Mouse (Mus musculus): ENCODE measurements around the gene Skap1.

Gene Skap1

DNA sequence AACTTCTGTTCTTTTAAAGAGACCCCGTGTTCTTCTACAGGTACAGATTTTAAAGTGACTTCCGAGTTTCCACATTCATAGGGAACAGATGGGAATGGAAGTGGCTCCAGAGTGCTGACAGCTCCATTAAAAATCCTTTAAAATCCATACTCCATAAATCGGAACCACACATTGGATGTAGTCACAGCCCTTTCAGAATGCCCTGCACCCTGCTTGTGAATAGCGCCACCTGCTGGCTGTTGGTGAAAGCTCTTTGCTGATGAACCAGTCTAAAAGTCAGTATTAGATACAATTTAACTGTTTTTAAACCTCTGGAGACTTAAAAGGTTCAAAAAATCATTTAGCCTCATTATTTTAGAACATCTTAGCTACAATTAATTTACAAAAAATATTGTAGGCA is 156.8 kb downstream of the Skap1 start:
- DNase-seq (ENCODE audit: extremely low spot score, low spot score): peak; percentile 87

DNA sequence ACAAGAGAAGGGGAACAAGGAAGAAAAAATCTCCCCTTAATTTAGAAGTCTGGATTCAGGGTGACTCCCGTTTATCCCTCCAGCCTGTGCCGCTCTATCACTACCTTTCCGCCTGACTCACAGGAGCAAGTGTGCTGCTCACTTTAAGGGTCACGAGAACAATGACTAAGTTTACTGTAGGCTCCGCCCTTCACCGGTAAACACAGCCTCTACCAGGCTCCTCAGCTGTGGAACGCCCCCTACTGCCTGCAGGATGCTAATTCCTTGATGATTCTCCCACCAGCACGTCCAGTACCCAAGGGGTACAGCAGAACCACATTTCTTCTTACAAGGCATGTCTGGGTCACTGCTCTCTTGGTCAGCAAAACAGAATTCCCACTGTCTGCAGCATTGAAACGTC is 158.4 kb downstream of the Skap1 start:
- DNase-seq (ENCODE audit: extremely low spot score, low spot score): peak; percentile 59

DNA sequence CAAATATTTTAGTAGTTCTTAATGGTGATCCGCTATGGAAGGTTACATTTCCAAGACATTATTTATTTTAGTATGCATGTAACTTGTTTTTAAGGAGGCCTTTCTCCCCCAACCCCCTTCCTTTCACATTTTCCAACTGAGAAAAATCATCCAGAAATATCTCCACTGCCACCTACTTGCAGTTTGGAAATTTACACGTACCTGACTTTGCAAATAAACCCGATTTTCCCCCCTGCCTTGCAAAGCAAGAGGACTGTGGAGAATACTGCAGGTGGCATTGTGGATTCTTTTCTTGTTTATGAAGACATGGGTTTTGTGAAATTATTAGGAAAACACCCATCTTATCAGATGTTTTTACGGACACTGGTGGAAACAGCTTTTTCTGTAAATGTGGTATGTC is 160.0 kb downstream of the Skap1 start:
- DNase-seq (ENCODE audit: extremely low spot score, low spot score): no peak

DNA sequence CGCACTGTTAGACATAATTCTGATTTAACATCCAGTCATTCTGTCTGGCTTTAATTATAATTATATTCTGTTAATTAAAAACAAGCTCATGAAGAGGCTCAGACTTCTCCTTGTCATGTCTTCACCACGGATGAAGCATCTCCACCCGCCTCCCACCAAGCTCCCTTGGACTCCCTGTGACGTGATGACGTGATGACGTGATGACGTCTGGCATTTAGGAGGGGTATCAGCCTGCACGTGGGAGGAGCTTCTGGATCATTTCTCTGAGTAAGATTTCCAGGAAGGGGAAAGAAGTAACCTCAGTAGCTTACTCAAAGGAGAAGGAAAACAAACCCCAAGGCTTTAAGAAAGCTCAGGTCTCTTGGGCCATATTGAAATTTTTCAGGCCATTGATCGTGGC is 165.4 kb downstream of the Skap1 start:
- DNase-seq (ENCODE audit: extremely low spot score, low spot score): no peak

DNA sequence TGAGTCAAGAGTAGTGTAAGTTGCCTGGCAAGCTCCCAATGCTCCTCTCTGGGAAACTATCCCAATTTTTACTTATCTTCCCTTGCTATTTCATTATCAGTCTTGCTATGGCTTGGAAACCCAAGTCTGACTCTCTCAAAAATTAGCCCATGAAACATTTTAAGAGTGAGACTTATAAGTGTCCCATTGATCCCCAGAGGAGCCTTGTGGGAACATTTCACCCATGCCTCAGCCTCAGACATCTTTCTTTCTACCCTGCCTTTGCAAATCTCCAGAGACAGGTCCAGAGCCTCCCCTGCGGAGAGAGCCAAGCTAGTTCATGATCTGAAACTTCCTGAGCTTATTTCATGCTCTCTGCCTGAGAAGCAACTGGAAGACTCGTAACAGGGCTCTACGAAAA is 167.1 kb downstream of the Skap1 start:
- DNase-seq (ENCODE audit: extremely low spot score, low spot score): no peak

DNA sequence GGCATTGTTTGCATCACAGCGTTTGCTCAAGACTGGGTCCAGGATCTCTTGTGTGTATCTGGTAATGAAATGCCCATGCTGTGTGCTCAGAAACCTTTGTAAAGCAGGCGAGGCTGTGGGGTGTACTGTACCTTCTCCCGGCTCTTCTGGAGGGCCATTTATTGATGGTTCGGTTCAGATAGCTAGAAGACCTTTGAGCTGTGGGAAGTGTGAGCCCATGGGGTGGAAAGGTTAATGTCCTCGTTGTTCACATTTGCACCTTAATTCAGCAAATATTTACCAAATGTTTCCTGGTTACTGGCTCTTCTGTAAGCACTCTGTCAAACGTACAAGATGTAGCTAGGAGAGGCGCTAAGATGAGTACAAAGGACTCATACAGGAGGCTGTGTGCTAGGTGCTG is 173.5 kb downstream of the Skap1 start:
- DNase-seq (ENCODE audit: extremely low spot score, low spot score): no peak

DNA sequence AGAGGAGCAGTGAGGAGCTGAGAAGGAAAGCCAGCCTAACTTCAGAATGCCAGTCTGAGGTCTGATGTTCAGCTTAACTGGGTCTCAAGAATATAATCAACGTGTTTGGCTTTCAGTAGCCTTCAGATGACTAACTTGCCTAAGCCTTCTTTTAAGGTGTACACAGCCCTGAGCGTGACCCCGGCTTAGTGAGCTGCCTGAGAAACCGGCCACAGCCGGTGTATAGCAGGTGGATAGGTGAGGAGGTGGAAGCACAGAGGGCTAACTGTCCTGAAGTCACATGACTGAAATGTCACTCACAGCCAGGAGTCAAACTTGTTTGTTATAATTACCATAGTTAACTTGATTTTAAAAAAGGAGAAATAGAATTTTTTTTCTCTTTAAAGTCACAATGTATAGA is 175.4 kb downstream of the Skap1 start:
- DNase-seq (ENCODE audit: extremely low spot score, low spot score): no peak

DNA sequence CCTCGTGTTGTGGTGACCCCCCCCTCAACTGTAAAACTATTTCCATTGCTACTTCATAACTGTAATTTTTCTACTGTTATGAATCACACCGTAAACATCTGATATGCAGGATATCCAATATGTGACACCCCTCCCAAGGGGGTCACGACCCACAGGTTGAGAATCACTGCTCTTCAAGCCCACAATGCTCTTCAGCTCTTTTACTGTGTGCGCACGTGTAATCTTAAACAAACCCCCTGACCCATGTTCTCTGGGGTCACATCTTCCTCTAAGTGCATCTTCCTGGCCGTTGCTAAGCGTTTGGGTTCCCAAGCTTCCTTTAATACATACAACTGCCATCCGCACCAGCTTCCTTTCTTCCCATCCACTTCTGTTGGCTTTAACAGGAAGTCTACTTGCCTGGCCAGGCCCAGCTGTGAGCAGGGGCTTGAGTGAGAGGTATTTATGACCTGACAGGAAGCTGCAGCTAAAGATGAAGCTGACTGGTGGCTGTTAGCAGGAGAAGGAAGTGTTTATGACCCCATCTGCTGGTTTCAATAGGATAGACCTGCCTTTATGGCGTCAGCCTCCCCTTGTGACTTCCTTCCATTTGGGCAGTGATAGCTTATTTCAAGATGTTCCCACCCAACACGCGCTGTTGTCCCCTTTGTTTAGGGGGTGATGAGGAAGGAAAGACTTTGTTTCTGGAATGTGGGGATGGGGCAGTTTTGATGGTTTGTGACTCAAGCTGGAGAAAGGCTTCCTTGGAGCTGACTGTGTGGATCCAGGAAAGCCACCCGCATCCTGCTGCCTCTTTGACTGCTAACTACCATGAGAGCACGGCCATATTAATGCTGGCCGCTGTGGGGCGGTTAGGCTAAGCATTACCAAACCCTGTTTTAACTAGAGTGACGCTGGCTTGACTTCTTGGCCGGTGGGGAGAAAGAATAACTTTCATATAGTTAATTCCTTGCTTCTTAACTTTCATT is 178.1 kb downstream of the Skap1 start:
- peak; percentile 29 for DNase-seq (ENCODE audit: extremely low spot score, low spot score)

DNA sequence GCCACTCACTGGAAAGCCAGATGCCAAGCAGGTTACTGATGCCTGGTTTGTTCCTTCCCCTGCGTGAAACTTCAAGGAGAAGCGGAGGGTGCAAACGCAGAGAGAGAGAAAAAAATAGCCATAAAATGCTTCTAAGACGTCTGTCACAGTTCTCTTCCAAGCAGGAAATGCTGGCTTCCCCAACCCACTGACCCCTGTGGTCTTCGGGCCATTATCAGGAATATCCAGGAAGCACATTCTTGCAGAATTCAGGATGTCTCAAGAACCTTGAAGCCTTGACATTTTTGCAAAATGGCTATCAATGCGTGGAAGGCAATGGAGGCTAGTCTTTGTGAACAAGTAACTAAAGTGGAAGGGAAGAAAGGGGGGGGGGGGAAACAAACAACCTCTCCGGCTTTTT is 180.6 kb downstream of the Skap1 start:
- DNase-seq (ENCODE audit: extremely low spot score, low spot score): no peak

DNA sequence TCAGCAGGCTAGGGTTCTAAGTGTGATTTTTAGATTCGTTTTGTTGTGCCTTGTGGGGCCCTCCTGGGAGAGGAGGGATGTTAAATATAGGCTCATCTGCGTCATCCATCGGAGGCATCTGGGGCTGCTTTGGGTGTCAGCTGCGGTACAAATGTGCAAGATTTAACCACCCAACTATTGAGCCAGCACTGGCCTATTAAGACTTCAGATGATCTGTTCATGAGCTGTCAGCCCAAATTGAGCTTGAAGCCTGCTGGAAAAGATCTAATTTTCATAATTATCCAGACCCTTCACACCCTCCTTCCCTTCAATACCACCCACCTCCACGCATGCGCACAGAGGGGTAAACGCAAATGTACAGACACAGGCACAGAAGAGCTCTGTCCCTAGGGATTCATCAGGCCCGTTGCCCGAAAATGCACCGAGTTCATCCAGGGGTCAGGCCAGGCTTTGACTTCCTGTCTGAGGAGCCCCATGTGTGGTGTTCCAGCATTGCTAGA is 181.2 kb downstream of the Skap1 start:
- DNase-seq (ENCODE audit: extremely low spot score, low spot score): peak; percentile 74

DNA sequence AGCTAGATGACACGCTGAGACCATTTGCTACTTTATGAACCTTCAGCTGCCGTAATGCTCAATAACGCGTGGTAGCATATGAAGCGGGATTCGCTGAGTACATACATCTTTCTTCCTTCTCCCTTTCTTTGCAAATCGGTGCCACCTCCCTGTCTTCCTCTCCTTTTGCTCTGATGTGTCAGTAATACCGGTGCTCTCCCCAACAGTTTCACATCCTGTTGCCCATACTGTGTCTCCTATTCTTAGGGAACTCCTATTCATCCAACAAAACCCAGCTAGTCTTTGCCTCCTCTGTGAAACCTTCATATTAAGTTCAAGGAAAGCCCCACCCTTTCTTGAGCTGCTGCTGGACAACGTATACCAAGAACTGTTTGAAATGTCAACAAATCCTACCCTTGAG is 187.5 kb downstream of the Skap1 start:
- no peak for DNase-seq (ENCODE audit: extremely low spot score, low spot score)

DNA sequence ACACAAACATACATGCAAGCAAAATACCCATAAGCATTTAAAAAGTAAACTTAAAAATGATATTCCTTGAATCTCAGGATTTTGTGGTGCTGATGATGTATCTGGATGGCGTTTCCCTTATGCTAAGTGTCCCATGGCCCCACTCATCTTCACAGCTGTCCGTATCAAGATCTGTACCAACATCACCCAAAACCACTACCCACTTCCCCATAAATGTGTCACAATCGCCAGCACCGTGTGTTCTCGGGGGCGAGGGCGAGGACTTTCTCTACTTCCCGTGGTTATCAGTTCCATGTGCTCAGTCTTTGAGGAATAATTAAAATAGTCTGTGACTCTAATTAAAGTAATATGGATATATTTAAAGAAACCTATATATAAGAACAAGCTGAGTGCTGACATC is 189.5 kb downstream of the Skap1 start:
- no peak for DNase-seq (ENCODE audit: extremely low spot score, low spot score)

DNA sequence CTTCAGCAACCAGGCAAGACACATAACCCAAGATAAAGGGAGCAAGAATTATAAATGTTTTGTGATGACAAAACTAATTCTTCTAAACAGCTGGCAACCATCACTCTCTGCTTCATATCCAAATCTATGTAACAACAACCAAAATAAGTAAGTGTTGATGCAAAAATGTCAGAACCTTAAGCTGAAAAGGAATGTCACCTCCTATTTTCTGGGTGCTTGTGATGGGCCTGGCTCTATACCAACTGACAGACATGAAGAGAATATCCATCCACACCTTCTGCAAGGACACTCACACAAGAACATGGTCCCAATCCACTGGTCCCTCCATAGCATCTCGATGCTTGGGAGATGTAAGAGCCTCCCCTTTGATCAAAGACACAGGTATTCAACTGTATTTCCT is 194.0 kb downstream of the Skap1 start:
- no peak for DNase-seq (ENCODE audit: extremely low spot score, low spot score)

DNA sequence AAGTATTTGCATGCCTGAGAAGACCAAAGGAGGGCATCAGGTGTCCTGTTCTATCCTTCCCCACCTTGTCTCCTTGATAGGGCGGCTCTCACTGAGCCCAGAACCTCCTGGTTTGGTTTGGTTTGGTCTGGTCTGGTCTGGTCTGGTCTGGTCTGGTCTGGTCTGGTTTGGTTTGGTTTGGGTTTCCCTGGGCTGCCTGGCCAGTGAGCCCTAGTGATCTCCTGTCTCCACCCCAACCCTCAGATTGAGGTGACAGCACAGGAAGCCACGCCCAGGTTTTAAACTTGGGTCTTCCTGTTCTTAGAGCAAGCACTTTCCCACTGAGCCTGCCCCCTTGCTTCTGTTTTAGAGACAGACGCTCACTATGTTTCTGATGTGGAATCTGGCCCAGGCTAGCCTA is 202.5 kb downstream of the Skap1 start:
- no peak for DNase-seq (ENCODE audit: extremely low spot score, low spot score)

DNA sequence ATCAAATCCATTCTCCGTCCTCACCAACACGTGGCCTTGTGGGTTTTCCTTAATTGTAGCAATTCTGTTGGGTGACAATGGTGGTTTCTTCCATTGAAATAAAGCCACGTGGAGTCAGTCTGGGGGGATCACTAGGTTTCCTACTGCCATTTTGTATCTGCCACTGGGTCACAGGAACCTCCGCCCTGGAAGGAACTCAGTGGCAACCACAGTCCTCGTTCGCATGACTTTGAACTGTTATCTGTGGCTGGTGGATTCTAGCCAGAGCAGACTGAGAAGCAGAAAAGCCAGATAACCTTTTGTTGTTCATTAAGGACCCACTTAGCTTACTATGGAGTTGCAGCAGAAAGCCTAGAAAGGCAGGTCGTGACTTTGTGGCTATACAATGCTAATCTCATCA is 204.0 kb downstream of the Skap1 start:
- no peak for DNase-seq (ENCODE audit: extremely low spot score, low spot score)

DNA sequence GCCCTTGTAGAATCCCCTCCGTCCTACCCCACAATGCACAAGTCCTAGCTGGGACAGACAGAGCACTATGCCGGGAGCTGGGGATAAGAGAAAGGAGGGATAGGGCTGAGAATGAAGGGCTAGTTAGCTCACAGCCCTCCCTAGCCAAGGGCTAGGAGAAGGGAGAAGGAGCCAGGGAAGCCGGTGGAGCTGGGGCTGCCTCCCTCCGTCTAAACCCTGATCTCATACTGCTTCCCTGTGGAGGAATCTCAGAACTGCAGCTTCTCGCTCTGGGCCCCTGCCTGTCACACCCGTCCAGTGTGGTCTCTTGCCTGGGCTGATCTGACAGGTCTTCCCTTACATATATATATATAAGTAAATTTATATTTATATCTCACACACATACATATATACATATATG is 209.4 kb downstream of the Skap1 start:
- peak; percentile 68 for DNase-seq (ENCODE audit: extremely low spot score, low spot score)

DNA sequence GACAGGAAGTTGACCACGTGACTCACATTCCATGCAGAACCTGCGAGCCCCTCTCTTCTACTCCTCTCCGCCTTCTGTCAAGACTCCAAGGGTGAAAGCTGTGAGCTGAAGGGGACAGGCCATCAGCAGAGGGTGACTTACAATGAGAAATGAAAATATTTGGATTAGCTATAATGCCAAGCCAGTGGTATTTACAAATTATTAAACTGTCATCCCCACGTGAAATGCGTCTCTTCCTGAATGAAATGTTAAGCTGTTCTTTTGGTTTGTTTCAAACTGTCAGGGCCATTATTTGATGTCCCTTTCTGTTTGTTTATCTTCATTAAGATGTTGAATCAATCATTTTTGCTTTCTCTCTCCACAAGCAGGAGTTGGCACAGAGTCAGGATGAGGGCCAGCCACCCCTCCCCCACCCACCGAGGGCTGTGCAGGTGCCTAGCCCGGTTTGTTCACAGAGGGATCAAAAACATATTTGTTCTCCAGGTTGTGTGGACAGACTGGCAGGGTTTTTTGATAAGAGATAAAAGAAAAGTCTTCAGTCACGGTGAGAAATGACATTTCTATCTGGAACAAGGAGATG is 210.5 kb downstream of the Skap1 start:
- DNase-seq (ENCODE audit: extremely low spot score, low spot score): no peak

DNA sequence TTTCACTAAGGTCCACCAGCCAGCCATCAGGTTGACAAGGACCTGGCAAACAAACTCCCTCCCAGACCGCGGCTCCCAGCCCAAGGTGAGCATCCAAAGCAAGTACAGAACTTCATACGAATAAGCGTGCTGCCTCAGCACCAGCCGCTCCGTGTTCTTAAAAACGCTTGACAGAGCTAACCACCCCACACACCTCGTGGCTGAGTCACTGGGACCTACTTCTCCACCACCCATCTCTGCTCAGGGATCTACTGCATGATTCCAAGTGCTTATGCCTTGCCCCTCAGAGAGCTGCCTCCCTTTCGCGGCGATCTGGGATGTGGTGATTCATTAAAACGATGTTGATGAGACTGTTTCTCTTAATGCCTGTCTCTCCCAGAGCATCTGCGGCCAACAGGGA is 213.6 kb downstream of the Skap1 start:
- no peak for DNase-seq (ENCODE audit: extremely low spot score, low spot score)

DNA sequence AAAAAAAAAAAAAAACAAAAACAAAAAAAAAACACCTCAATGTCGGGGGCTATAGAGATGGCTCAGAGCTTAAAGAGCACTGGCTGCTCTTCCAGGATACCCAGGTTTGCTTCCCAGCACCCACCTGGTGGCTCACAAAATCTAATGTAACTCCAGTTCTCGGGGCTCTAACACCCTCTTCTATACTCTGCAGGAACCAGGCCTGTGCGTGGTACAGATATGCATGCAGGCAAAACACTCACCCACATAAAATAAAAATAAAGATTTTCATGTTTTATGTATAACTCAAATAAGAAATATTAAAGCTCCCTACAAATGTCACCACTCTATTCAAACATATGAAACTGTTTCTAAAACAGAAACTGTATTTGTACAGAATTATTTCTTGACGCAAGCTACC is 214.6 kb downstream of the Skap1 start:
- no peak for DNase-seq (ENCODE audit: extremely low spot score, low spot score)

DNA sequence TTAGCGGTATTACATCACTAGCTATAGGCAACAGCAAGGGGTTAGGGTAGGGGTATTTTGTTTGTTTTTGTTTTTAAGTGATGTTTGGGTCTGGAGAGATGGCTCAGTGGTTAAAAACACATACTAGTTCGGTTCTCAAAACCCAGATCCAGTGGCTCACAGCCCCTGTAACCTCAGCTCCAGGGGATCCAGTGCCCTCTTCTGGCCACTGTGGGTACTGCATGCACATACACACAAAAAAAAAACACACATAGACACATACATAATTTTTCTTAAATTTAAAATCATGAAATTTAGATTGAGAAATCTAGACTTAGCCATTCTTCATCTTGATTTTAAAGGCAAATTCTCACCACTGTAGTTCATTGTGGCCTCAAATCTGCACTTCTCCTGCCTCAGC is 221.0 kb downstream of the Skap1 start:
- DNase-seq (ENCODE audit: extremely low spot score, low spot score): no peak

DNA sequence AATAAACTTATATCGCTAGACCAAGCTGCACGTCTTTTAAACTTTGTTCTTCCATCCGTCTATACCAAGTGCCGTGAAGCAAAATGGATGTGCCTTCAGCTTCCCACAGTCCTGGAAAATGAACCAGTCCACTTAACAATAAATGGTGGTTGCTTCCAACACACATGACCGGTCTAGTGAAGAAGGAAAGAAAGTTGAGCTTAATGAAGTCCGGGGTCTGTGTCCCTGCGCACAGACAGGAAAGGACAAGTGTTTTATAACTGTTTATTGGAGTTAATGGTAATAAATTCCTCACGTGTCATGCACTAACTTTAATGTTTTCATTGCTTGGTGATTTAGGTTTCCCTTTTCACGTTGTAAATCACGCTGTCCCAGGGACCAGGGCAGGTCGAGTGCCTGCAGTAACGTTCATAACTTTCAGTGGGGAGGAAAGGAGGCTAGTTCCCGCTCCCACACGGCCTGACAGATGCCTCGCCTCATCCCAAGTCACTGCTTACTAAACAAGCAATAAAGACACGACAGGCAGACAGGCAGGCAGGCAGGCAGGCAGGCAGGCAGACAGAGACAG is 222.4 kb downstream of the Skap1 start:
- no peak for DNase-seq (ENCODE audit: extremely low spot score, low spot score)

DNA sequence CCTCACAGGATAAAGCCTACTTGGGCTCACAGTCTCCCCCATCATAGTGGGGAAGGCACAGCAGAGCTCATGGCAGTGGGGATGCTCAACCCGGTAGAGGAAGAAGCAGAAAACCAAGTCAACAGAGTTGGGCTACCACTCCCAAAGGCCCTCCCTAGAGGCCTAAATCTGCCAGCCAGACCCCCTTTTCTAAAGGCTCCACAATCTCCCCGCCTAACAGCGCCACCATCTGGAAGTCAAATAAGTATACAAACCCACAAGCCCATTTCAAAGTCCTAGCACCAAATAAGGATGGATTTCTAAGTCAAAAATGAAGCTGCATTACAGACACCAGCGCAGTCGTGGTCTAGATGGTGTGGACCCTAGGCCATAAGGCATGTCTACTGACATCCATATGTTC is 227.9 kb downstream of the Skap1 start:
- no peak for DNase-seq (ENCODE audit: extremely low spot score, low spot score)

DNA sequence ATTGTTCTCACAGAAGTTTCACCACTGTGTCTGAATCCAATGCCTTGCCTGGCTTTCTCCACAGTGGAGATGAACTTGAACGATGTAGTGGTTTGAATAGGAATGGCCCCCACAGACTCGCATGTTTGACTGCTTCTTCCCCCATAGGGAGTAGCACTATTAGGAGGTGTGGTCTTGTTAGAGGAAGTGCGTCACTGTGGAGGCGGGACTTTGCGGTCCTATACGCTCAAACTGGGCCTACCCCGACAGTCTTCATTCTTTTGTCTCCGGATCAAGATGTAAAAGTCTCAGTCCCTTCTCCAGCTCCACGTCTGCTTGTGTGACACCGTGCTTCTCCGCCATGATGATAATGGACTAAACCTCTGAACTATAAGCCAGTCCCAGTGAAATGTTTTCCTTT is 229.0 kb downstream of the Skap1 start:
- DNase-seq (ENCODE audit: extremely low spot score, low spot score): no peak
